Mouse (Mus musculus) left cerebral cortex, adult 6 months (tissue): ENCODE results near the gene Erich2. TPM values are rescaled to one million over a fixed set of nuclear protein-coding genes. Genes with fewer than 3 reads are reported as not detected.

Experiments used
- long read RNA-seq, 2 experiments: library from polyadenylated mRNA; unstranded; transcript quantifications; one replicate each; pipeline ENCODE4 v2.0.0; 2019 to 2020
- polyA plus RNA-seq: library from polyadenylated mRNA; unstranded; fragments of <200 nt; fragmentation: Nextera tagmentation; gene quantifications from 2 replicates; pipeline ENCODE4 v1.2.3, GENCODE M21; 2021

Erich2 gene
- 1.3 and 1.4 TPM in 2 replicates for polyA plus RNA-seq
- long read RNA-seq, experiment 1, partial matches to known transcripts = 1 of 4 reads
- long read RNA-seq, experiment 1, other reads (novel, unspliced or antisense) = 3 of 4 reads
- long read RNA-seq, experiment 2 = 0 reads

GRCm38 (mm10) chr2:70508496-70508895 is at the start of gene Erich2:
Gene Erich2 (plus strand): TSS chr2:70508819.

GRCm38 (mm10) chr2:70552772-70553171 is 44.2 kb downstream of the Erich2 start, which contains the start of gene Gad1:
Gene Gad1 (plus strand): TSS chr2:70553072.

Other genes starting within 250 kb of the Erich2 start
- 0.58 TPM in 1 of 2 replicates, not detected in the other for gene Sp5, start 33.9 kb upstream of the Erich2 start, polyA plus RNA-seq
- gene Gad1, start 44.3 kb downstream of the Erich2 start, polyA plus RNA-seq = 142 and 198 TPM in 2 replicates
- gene Gorasp2, start 152.8 kb downstream of the Erich2 start, polyA plus RNA-seq = 85.3 and 106 TPM in 2 replicates
- gene Gm26558, start 153.3 kb downstream of the Erich2 start, polyA plus RNA-seq = 1.5 and 2.6 TPM in 2 replicates